Mouse (Mus musculus): ENCODE data around the gene Marveld3.

Gene Marveld3

GRCm38 (mm10) chr8:109903909-109904469 lies 58.0 kb downstream of the Marveld3 start:
- in situ Hi-C loops (cut with MboI, MseI), result no loop called here

GRCm38 (mm10) chr8:109902379-109902778 lies 59.6 kb downstream of the Marveld3 start:
- in situ Hi-C loops (cut with MboI, MseI), result no loop called here

All from T-helper 2 cell (primary cell).